Mouse (Mus musculus) small intestine, adult 2 months (tissue): ENCODE measurements around the gene Polr2e.

Experiments used
- CTCF ChIP-seq: fragments of 200-500 bp; IDR thresholded peaks from 2 replicates; pipeline ENCODE4 v1.5.1; 2012; ENCODE audit warnings: low read depth, mild to moderate bottlenecking, control low read depth, inconsistent platforms, low read length, moderate library complexity, mixed read lengths; ENCODE audit not compliant: insufficient replicate concordance, insufficient read length; ENCODE audit errors: extremely low read depth
- POLR2A ChIP-seq: fragments of 200-500 bp; IDR thresholded peaks from 2 replicates; pipeline ENCODE4 v1.6.1; 2012; ENCODE audit warnings: low read depth, mild to moderate bottlenecking, control low read depth, inconsistent platforms, low read length, moderate library complexity

DNA sequence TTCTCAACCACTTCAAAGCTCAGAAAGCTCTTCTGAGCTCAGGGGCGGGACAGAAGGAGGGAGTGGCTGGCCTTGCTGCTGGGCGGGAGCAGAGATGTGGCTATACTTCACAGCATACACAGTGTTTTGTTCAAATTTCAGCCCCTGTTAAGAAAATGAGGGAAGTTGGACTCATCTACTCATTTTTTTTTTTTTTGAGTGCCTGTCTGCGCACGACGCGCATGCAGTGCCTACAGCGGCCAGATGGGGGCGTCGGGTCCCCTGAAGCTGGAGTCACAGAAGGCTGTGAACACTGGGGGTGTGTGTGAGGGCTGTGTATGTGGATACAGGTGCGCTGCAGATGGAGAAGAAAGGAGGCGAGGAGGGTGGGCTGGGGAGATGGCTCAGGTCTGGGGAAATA, 52.6 kb downstream of the Polr2e start:
- TF ChIP-seq POLR2A (no peak), CTCF (peak; percentile 91)
